Mouse (Mus musculus) T-helper 1 cell (primary cell): ENCODE data around the gene Gbp5.

Source experiments
- in situ Hi-C: fragments of 300-600 bp; cut with MboI, MseI; formaldehyde crosslinking; loops from one replicate; pipeline ENCODE4 v1.15.1; 2025; ENCODE audit warnings: high pct_unique_total_duplicates

The Gbp5 gene

DNA sequence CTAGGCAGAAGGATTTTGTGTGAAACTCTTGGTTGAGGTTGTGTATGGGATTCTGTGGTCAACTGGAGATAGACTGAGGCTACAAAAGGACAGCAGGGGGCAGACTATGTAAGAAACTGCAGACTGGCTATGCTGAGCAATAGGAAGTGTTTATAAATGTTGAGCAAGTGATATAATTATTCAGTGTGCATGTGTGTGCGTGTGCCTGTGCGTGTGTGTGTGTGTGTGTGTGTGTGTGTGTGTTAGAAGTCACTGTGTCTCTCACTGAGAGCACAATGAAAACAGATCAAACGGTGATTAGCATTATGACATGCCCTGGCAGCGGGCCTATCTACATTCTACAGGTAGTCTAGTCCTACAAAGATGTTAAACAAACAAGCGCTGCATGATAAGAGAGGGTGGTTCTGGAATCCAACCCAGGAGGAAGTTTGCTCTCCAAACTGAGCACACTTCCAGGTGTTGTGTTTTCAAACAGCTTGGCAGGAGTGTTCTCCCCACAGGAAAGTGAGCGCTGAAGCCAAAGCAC, at the start of gene Gbp5:
TSS of gene Gbp5 (plus strand) at position 443 of the 526 bp plus-strand sequence.
- in situ Hi-C loops = loop anchor here (5.0 kb wide), 3 partner anchors 69 to 214 kb away; partner anchors contain the start of genes Gbp2 and Gbp3

GRCm38 (mm10) chr3:142454198-142454597, 39.6 kb upstream of the Gbp5 start:
- in situ Hi-C loops = no loop called here

- in situ Hi-C loops = no loop called here
These were observed 34.5 kb upstream of the Gbp5 start for GRCm38 (mm10) chr3:142459241-142459640.

GRCm38 (mm10) chr3:142462764-142463751, 30.7 kb upstream of the Gbp5 start:
- in situ Hi-C loops = no loop called here

DNA sequence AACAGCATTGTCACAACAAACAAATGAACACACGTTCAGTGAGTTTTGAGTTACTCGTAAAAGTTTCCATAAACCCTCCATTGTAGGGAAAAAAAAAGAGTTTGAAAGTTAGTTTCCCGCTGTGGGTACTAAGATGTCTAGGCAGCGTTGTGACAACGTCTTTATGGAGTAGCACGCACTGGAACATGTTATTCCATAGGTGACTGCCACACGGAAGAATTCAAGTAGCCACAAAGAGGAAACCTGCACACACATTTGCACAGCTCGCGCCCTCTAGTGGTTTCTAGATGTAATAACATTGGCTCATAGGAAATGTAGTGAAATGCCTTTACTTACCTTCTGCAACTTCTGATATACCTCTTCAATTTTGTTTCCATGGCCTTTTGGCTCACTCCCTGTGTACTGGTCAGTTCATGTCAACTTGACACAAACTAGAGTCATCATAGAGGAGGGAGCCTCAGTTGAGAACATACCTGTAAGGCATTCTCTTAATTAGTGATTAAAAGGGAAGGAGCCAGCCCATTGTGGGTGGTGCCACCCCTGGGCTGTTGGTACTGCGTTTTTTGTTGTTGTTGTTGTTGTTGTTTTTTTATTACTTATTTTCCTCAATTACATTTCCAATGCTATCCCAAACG, 19.3 kb upstream of the Gbp5 start:
- in situ Hi-C loops = loop anchor here (5.0 to 10.0 kb wide), 2 partner anchors 177 to 590 kb away; no protein-coding TSS in a partner anchor

DNA sequence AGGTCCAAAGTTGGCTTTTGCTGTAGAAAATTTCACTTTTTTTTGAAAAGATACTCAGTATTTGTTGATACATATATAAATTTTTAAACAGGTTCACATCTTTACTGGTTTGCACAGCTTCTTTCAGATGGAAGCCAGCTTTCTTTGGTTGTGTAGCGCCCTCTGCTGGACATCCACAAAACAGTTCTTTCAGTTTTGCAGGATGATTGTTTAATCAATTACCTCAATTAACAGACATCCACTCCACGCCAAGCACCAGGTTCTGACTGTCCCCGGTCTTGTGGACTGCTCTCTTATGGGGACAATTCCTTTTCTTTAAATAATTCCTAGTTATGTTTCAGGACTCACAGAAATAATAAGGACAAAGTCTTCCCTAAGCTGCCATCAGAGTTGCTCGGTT, 17.9 kb upstream of the Gbp5 start:
- in situ Hi-C loops = loop anchor here (10.0 kb wide), 1 partner anchor 591 kb away; no protein-coding TSS in a partner anchor

DNA sequence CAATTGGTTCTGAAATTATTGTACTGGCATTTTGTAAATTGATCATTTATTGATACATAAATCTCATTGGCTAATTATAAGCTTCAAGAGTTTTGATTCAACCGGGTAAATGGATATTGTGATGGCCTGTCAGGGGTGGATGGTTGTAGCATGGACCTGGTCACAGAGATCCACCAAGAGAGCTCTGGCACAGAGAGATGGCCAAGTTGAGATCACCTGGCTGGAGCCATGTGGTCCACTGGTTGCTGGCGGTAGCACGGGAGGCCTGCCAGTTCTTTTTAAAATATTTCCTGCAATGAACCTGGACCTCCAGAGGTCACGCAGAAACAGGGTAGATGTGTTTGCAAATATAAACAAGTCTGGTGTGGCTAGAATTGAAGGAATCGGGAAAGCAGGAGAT, 15.9 kb upstream of the Gbp5 start:
- in situ Hi-C loops = loop anchor here (10.0 kb wide), 1 partner anchor 593 kb away; no protein-coding TSS in a partner anchor

DNA sequence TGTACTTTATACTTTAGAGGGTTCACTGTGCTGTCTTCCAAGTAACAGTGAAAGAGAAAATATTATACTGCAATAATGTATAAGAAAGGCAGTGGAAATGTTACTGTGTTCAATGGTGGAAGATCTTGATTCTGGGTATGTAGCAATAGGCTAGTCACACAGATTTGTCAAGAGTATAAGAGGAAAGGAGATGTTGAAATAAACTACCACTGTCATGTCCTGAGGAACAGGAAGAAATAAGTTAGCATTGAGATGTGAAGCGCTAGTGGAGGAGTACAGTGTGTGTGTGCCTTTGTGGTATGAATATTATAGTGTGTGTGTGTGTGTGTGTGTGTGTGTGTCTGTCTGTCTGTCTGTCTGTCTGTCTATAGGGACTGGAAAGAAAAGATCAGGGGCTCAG, 15.4 kb upstream of the Gbp5 start:
- in situ Hi-C loops = loop anchor here (10.0 kb wide), 1 partner anchor 594 kb away; no protein-coding TSS in a partner anchor

DNA sequence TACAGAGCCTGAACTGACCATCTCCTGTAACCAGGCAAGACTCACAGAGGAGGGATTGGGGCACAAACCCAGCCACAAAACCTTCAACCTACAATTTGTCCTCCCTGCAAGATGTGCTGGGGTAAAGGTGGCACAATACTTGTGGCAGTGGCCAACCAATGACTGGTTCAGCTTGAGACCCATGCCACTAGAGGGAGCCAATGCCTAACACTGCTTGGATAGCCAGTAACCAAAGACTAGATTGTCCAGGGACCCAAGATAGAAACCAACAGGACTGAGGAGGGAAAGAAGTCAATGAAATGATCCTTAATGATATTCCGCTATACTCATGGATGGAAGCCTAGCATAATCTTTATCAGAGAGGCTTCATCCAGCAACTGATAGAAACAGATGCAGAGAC, 3.3 kb upstream of the Gbp5 start:
- in situ Hi-C loops = loop anchor here (5.0 kb wide), 3 partner anchors 72 to 217 kb away; partner anchors contain the start of genes Gbp2 and Gbp3

GRCm38 (mm10) chr3:142495146-142495655, 1.4 kb downstream of the Gbp5 start:
- in situ Hi-C loops = no loop called here

GRCm38 (mm10) chr3:142496113-142497101, 2.6 kb downstream of the Gbp5 start:
- in situ Hi-C loops = no loop called here

DNA sequence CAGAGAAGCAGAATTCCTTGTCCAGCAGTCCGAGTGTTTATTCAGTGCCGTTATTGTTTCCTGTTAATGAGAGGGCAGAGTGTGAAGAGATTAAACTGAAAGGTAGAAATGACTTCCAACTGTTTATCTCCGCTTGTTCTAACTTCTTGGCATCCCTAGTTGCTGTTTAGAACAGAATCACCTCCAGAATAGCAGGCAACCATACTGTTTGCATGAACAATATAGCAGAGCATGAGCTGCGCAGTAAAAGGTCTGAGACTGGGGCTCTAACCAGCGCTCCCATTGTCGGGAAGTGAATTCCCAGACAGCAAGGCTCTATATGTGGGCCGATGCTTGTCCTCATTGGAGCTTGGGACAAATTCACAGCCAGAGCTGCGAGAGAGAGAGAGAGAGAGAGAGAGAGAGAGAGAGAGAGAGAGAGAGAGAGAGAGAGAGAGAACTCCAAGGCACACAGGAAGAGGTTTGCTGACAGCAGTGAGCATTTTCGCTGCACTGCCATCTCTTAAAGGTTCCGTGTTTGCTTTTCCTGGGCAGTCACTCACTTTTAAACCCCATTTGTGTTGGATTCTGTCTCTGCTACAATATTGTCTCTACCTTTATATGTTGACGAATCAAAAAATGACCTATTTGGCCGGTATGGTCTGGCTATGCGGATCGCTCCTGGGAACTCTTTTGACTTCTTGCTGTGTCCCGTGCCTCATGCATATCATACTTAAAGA, 3.5 kb downstream of the Gbp5 start:
- in situ Hi-C loops = no loop called here

DNA sequence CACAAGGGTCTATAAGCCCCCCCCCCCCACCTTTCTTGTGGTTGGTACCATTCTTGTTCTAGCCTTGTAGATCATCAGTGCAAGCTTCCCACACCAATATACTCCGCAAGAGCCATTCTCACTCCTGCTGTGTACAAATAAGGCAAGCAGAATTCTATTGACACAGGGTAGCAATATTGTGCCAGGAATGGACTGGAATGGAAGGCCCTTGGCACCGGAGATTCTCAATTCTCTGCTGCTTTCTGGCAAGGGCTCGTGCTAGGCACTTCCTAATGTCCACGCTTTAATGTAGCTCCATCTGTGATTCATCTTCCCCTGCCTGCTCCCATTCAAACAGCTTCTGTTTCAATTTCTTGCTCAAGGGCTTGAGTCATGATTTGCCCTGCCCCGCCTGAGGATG, 5.2 kb downstream of the Gbp5 start:
- in situ Hi-C loops = no loop called here

DNA sequence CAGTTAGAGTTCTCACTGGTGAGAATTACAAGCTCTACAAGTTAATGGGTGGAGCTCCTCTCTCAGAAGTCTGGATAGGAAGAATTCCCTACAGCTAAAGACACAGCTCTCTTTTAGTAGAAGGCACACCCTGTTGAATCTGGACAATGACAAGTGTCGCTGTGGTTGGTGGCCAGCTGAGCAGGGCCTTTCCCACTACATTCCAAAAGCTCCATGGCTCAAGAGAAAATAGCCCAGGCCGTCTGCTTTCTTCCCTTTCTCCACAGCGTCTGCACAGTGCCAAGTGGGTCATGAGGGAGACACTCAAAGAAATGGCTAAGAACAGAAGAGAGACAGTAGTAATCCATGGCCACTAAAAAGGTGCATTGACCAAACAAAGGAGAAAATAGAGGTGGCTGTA, 34.3 kb downstream of the Gbp5 start:
- in situ Hi-C loops = no loop called here

- in situ Hi-C loops = no loop called here
These were observed 35.8 kb downstream of the Gbp5 start for GRCm38 (mm10) chr3:142529597-142529996.

DNA sequence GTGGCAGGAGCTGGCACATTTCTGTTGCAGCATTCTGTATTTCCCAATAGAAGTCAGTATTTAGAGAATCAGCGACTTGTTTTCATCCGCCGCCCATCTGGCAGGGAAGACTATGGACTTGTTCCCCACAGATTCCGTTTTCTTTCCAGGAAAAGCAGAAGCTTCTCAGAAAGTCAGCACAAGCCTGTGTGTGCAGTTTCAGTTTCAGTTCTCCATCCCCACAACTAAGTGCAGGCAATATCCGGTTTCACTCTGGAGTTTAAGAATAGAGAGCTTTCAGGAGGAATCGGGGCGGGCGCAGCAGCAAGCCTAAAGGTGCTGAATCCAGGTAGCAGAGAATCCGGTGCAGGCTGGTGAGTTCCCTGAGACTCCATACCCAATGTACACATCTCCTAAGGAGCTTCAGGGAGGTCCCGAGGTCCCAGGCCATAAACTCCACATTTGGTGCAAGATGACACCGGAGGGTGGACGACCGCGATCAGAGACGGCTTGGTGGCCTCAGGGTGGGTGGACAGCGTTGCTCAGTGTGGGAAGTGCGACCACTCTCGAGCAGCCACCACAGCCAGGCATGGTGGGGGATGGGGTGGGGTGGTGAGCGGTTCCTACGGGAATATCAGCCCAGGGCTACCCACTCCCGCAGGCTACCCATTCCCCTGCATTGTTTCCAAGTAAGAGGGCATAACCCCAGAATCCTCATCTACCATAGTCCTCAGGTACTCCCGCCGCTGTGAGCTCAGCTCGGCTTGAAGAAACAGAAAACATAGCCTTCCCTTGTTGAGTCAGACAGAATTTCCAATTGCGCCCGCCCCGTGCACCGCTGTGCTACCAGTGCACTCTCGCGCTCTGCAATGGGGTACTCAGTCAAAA, 36.5 kb downstream of the Gbp5 start, which contains the start of gene Gbp7:
TSS of gene Gbp7 (plus strand) at position 256 of the 867 bp plus-strand sequence.
- in situ Hi-C loops = no loop called here

DNA sequence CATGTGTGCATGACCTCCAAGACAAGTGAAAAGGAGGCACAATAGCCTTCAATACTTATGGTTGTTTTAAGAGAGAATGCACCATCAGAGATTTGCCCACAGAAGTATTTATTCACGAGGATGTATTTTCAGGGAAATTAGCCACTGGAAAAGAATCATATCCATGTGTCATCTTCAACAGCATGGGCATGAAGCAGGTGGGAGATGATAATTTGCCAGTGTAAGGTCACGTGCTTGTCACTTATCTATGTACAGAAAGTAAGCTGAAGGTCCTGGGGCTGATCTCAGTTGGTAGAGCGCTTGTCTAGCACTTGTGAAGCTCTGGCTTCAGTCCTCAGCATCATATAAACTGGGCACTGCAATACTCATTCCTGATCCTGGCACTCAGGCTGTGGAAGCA, 37.8 kb downstream of the Gbp5 start:
- in situ Hi-C loops = no loop called here

GRCm38 (mm10) chr3:142533185-142533584, 39.4 kb downstream of the Gbp5 start:
- in situ Hi-C loops = no loop called here

DNA sequence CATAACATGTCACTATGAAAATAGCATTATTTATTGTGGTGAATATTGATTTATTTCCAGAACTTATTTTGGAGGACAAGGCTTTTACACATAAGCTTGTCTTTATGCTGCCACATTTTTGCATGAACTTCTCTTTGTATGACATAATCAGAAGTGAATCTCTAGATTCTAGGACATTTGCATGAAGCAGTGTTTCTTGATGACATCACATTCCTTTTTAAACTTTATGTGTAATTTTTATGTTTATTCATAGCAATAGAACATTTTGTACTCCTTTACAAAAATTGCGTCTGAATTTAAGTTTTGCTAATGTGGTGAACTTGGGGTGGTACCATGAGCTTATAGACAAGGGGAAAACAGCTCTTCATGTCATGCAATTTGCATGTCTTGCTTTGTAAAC, 41.9 kb downstream of the Gbp5 start:
- in situ Hi-C loops = no loop called here
